Mouse (Mus musculus) E14TG2a.4 (cell line): ENCODE measurements around the gene Sdk1.

Experiments used
- H3K27me3 ChIP-seq: 2 replicates; pipeline ENCODE4 v1.6.1; 2014; ENCODE audit warnings: low read length, control low read depth; ENCODE audit not compliant: insufficient read depth
- H3K36me3 ChIP-seq: 2 replicates; pipeline ENCODE4 v1.6.1; 2014; ENCODE audit warnings: low read length, control low read depth; ENCODE audit not compliant: insufficient read depth
- H3K4me1 ChIP-seq: replicated peaks from 2 replicates; pipeline ENCODE4 v1.6.1; 2014; ENCODE audit warnings: low read depth, low read length, control low read depth
- H3K4me3 ChIP-seq: replicated peaks from 2 replicates; pipeline ENCODE4 v1.5.1; 2014; ENCODE audit warnings: mild to moderate bottlenecking, low read length
- H3K9me3 ChIP-seq: 2 replicates; pipeline ENCODE4 v1.6.1; 2014; ENCODE audit warnings: low read length, control low read depth
- CTCF ChIP-seq: conservative IDR thresholded peaks from 2 replicates; pipeline ENCODE4 v1.5.1; 2014; ENCODE audit warnings: low read length
- NANOG ChIP-seq: IDR thresholded peaks from 2 replicates; pipeline ENCODE4 v1.6.1; 2014; ENCODE audit warnings: borderline replicate concordance, low read length, mixed read lengths
- POU5F1 ChIP-seq: IDR thresholded peaks from 2 replicates; pipeline ENCODE4 v1.6.1; 2014; ENCODE audit warnings: low read length, borderline replicate concordance

Gene Sdk1

DNA sequence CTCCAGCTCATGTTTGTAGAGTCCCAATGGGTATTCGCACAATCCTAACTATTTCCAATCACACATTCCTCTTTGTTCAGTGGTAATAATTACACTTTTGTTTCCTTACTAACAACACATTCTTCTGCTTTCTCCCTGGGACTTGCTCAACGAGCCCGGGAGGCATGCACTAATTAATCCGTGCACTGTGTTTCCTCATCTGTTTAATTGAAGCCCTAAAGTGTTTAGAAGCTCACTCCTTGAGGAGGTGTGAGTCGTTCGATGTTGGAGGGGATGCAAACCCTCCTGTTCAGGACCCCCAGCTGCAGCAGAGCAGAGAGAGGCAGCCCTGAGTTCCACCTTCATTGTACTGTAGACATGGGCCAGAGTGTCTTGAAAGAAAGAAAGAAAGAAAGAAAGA lies 452.4 kb downstream of the Sdk1 start:
- Histone ChIP-seq H3K9me3 (no peaks in the 10 kb centered on the region), H3K4me3 (no peak overlapping the region), H3K36me3 (no peaks in the 10 kb centered on the region), H3K27me3 (no peaks in the 10 kb centered on the region), H3K4me1 (no peaks in the 10 kb centered on the region)
- no peak for TF ChIP-seq POU5F1
- no peak for TF ChIP-seq NANOG

- Histone ChIP-seq H3K4me3 (no peak overlapping the region), H3K4me1 (no peaks in the 10 kb centered on the region), H3K36me3 (no peaks in the 10 kb centered on the region), H3K9me3 (no peaks in the 10 kb centered on the region), H3K27me3 (no peaks in the 10 kb centered on the region)
- no peak for TF ChIP-seq POU5F1
- TF ChIP-seq NANOG = no peak
- no peak for TF ChIP-seq CTCF
Observed at GRCm38 (mm10) chr5:141694901-141695300, 453.6 kb downstream of the Sdk1 start.

GRCm38 (mm10) chr5:141698406-141698805 lies 457.1 kb downstream of the Sdk1 start:
- Histone ChIP-seq H3K27me3 (no peaks in the 10 kb centered on the region), H3K4me3 (no peak overlapping the region), H3K9me3 (no peaks in the 10 kb centered on the region), H3K4me1 (no peaks in the 10 kb centered on the region), H3K36me3 (no peaks in the 10 kb centered on the region)
- TF ChIP-seq NANOG (no peak), CTCF (no peak), POU5F1 (no peak)

GRCm38 (mm10) chr5:141720751-141721150 lies 479.5 kb downstream of the Sdk1 start:
- Histone ChIP-seq H3K27me3 (no peaks in the 10 kb centered on the region), H3K4me3 (no peak overlapping the region), H3K9me3 (peaks cover 21% of the 10 kb centered on the region), H3K4me1 (no peaks in the 10 kb centered on the region), H3K36me3 (no peaks in the 10 kb centered on the region)
- no peak for TF ChIP-seq NANOG
- no peak for TF ChIP-seq POU5F1
- TF ChIP-seq CTCF = no peak

GRCm38 (mm10) chr5:141727968-141728367 lies 486.7 kb downstream of the Sdk1 start:
- TF ChIP-seq CTCF (peak; percentile 12), NANOG (no peak)
- Histone ChIP-seq H3K4me1 (no peaks in the 10 kb centered on the region), H3K36me3 (no peaks in the 10 kb centered on the region), H3K4me3 (no peak overlapping the region), H3K9me3 (peaks cover 19% of the 10 kb centered on the region), H3K27me3 (no peaks in the 10 kb centered on the region)

GRCm38 (mm10) chr5:141730006-141730405 lies 488.7 kb downstream of the Sdk1 start:
- no peaks in the 10 kb centered on the region for H3K36me3 ChIP-seq
- H3K4me3 ChIP-seq = no peak overlapping the region
- peaks cover 8% of the 10 kb centered on the region for H3K9me3 ChIP-seq
- no peaks in the 10 kb centered on the region for H3K27me3 ChIP-seq
- H3K4me1 ChIP-seq = no peaks in the 10 kb centered on the region
- TF ChIP-seq POU5F1 (no peak), CTCF (no peak), NANOG (no peak)

- Histone ChIP-seq H3K27me3 (no peaks in the 10 kb centered on the region), H3K9me3 (no peaks in the 10 kb centered on the region), H3K4me3 (no peak overlapping the region), H3K36me3 (no peaks in the 10 kb centered on the region), H3K4me1 (no peaks in the 10 kb centered on the region)
- TF ChIP-seq CTCF (peak; percentile 39), POU5F1 (no peak)
Observed at GRCm38 (mm10) chr5:141738725-141739124, 497.4 kb downstream of the Sdk1 start.

DNA sequence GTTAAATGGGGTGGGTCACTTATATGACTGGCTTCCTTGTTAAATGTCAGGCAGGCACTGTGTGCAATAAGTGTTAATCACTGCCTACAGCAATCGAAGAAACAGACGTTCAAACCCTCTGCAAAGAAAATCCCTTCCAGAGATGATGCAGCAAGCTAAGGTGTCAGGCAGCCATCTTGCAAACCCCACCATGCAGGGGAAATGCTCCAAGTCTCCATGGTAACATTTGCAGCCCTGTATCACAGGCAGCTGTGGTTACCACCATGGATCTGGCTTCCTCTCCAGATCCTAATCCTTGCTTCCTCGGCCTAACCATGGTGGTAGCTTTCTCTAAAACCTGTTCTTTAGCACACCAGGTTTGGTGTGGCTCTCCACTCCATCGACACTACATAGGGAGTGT lies 507.5 kb downstream of the Sdk1 start:
- TF ChIP-seq POU5F1 = no peak
- TF ChIP-seq NANOG = no peak
- no peak for TF ChIP-seq CTCF
- Histone ChIP-seq H3K4me3 (no peak overlapping the region), H3K36me3 (no peaks in the 10 kb centered on the region), H3K4me1 (no peaks in the 10 kb centered on the region), H3K27me3 (no peaks in the 10 kb centered on the region), H3K9me3 (no peaks in the 10 kb centered on the region)

- TF ChIP-seq POU5F1 (no peak), NANOG (no peak), CTCF (no peak)
- H3K27me3 ChIP-seq = no peaks in the 10 kb centered on the region
- H3K4me3 ChIP-seq = no peak overlapping the region
- H3K4me1 ChIP-seq = peaks cover 6% of the 10 kb centered on the region
- no peaks in the 10 kb centered on the region for H3K9me3 ChIP-seq
- no peaks in the 10 kb centered on the region for H3K36me3 ChIP-seq
Observed at GRCm38 (mm10) chr5:141754278-141754677, 513.0 kb downstream of the Sdk1 start.
